Comparison of ENCODE assay signal across 27 mouse cellular contexts in the genomic region with DNA sequence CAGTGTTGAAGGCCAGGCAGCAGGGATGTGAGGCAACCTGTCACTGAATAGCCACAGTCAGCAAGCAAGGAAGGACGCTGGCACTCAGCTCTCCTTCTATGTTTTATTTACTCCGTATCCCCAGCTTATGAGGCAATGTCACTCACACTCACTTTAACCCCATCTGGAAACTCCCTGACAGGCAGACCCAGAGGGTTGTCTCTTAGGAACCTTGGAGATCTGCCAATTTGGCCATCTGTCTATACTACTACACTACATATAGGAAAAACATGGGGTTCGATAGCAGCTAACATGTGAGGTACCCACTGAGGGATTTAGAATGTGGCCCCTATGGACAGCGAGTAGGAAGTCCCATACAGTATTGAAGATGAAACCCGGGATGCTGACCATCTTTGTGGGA. TPM values are rescaled to one million over a fixed set of nuclear protein-coding genes. Genes with fewer than 3 reads are reported as not detected.
"Had no signal": no experiment of that assay in that cellular context is flagged by ENCODE, and none has a peak within 500 bp of the region (broad histone marks: within the 10 kb centered on the region; RNA-seq: fewer than 3 reads in every experiment).

No protein-coding gene starts in this region.

- ATAC-seq: liver, postnatal 0 days; lung, postnatal 0 days; midbrain, embryonic 13.5 days had no signal

- H3K4me3 ChIP-seq: kidney, embryonic 15.5 days; left cerebral cortex, adult 2 months; limb, embryonic 12.5 days; limb, embryonic 15.5 days; megakaryocyte, embryonic 14.5 days; midbrain, embryonic 10.5 days; midbrain, embryonic 13.5 days; neural tube, embryonic 12.5 days; neural tube, embryonic 15.5 days had no signal

- H3K9ac ChIP-seq: kidney, embryonic 15.5 days; limb, embryonic 12.5 days; limb, embryonic 15.5 days; liver, embryonic 14.5 days; liver, postnatal 0 days; midbrain, embryonic 13.5 days; neural tube, embryonic 12.5 days; neural tube, embryonic 15.5 days had no signal

- DNase-seq: kidney, adult 11 months; kidney, adult 8-10 months; kidney, postnatal 10 days; kidney, postnatal 36 days; layer of hippocampus, postnatal 36 days; left cerebral cortex, postnatal 4 days; liver, postnatal 0 days; lung, postnatal 36 days; thymus, adult 18-20 months; thymus, postnatal 36 days had no signal

- H3K4me1 ChIP-seq: kidney, embryonic 15.5 days; limb, embryonic 12.5 days; limb, embryonic 15.5 days; megakaryocyte, embryonic 14.5 days; midbrain, embryonic 10.5 days; midbrain, embryonic 13.5 days; neural tube, embryonic 12.5 days; neural tube, embryonic 15.5 days had no signal

- H3K9me3 ChIP-seq: kidney, embryonic 15.5 days; limb, embryonic 12.5 days; limb, embryonic 15.5 days; midbrain, embryonic 10.5 days; midbrain, embryonic 13.5 days; neural tube, embryonic 12.5 days; neural tube, embryonic 15.5 days had no signal

- H3K4me2 ChIP-seq: kidney, embryonic 15.5 days; limb, embryonic 12.5 days; limb, embryonic 15.5 days; liver, embryonic 11.5 days; midbrain, embryonic 13.5 days; neural tube, embryonic 12.5 days; neural tube, embryonic 15.5 days had no signal

- H3K36me3 ChIP-seq: kidney, embryonic 15.5 days; limb, embryonic 12.5 days; limb, embryonic 15.5 days; midbrain, embryonic 10.5 days; midbrain, embryonic 13.5 days; neural tube, embryonic 12.5 days; neural tube, embryonic 15.5 days had no signal

- H3K27me3 ChIP-seq: kidney, embryonic 15.5 days; limb, embryonic 12.5 days; limb, embryonic 15.5 days; megakaryocyte, embryonic 14.5 days; midbrain, embryonic 13.5 days; neural tube, embryonic 12.5 days; neural tube, embryonic 15.5 days had no signal

- H3K27ac ChIP-seq: kidney, embryonic 15.5 days; left cerebral cortex, adult 2 months; limb, embryonic 12.5 days; limb, embryonic 15.5 days; liver, embryonic 14.5 days; midbrain, embryonic 10.5 days; midbrain, embryonic 13.5 days; neural tube, embryonic 12.5 days; neural tube, embryonic 15.5 days had no signal

RNA-seq across cellular contexts. Expression of a gene that starts 12.7 kb away (rescaled TPM):
- total RNA-seq: layer of hippocampus, adult 8-10 months; layer of hippocampus, postnatal 10 days; layer of hippocampus, postnatal 36 days had no signal
- polyA plus RNA-seq: kidney, embryonic 15.5 days; liver, embryonic 11.5 days; liver, embryonic 14.5 days; lung, postnatal 0 days; midbrain, embryonic 10.5 days; small intestine, adult 2 months; spleen, adult 2 months; stomach, embryonic 16.5 days had no signal
